Mouse (Mus musculus) neural tube, embryonic 13.5 days (tissue): ENCODE data around the gene Caskin1. TPM values are rescaled to one million over a fixed set of nuclear protein-coding genes. Genes with fewer than 3 reads are reported as not detected.
"Not testable (repeated sequence)": the region's sequence is repeated elsewhere in the genome, so short reads cannot be mapped to it uniquely, and the experiment has no call there.

Experiments used
- ATAC-seq: fragments of 200-750 bp; cut with Nextera tagmentation; 2 replicates; pipeline ENCODE4 v1.8.0; 2017; ENCODE audit warnings: low read depth, mild to moderate bottlenecking, moderate TSS enrichment, moderate library complexity
- H3K27ac ChIP-seq: fragments of 300-500 bp; sonication (generic); replicated peaks from 2 replicates; pipeline ENCODE4 v1.5.1; 2015; ENCODE audit warnings: moderate library complexity, mild to moderate bottlenecking, inconsistent platforms
- H3K27me3 ChIP-seq: fragments of 300-500 bp; sonication (generic); 2 replicates; pipeline ENCODE4 v1.6.1; 2015; ENCODE audit warnings: mild to moderate bottlenecking, inconsistent platforms
- H3K36me3 ChIP-seq: fragments of 300-500 bp; sonication (generic); 2 replicates; pipeline ENCODE4 v1.6.1; 2015; ENCODE audit warnings: mild to moderate bottlenecking, inconsistent platforms
- H3K4me1 ChIP-seq: fragments of 300-500 bp; sonication (generic); replicated peaks from 2 replicates; pipeline ENCODE4 v1.6.1; 2015; ENCODE audit warnings: inconsistent platforms
- H3K4me2 ChIP-seq: fragments of 300-500 bp; sonication (generic); 2 replicates; pipeline ENCODE4 v1.6.1; 2015; ENCODE audit warnings: inconsistent platforms, mild to moderate bottlenecking, moderate library complexity
- H3K4me3 ChIP-seq: fragments of 300-500 bp; sonication (generic); 2 replicates; pipeline ENCODE4 v1.5.1; 2015; ENCODE audit warnings: mild to moderate bottlenecking, inconsistent platforms
- H3K9ac ChIP-seq: fragments of 300-500 bp; sonication (generic); 2 replicates; pipeline ENCODE4 v1.6.1; 2015; ENCODE audit warnings: moderate library complexity, mild to moderate bottlenecking, inconsistent platforms
- H3K9me3 ChIP-seq: fragments of 300-500 bp; sonication (generic); 2 replicates; pipeline ENCODE4 v1.6.1; 2016; ENCODE audit warnings: inconsistent platforms
- WGBS: fragments of 180-500 bp; shearing (Covaris S2); methylation state at CpG from one replicate; pipeline ENCODE4 v1.1.7; 2015; 5-methylcytosine and 5-hydroxymethylcytosine counted together
- polyA plus RNA-seq: library from polyadenylated mRNA; unstranded; fragments of >200 nt; fragmentation: Nextera tagmentation; extraction: Ambion mirVana; gene quantifications from 2 replicates; pipeline ENCODE4 v1.2.1, GENCODE M21; 2015

Gene Caskin1
- polyA plus RNA-seq, 1 experiment from 2014 or later, result 35.3 TPM

- peak overlapping the region; percentile 87 for H3K4me2 ChIP-seq
- not testable (repeated sequence) for H3K36me3 ChIP-seq, H3K9ac ChIP-seq, H3K27ac ChIP-seq, H3K9me3 ChIP-seq, H3K27me3 ChIP-seq
- WGBS, result 55% methylated on average over 10 of the region's 10 CpGs
- peak overlapping the region; percentile 91 for H3K4me3 ChIP-seq
- peaks cover 27% of the 10 kb centered on the region for H3K4me1 ChIP-seq
- ATAC-seq, result peak; percentile 40
Observed at GRCm38 (mm10) chr17:24455523-24456206, 32.7 kb upstream of the Caskin1 start.

GRCm38 (mm10) chr17:24461580-24461979, 26.8 kb upstream of the Caskin1 start:
- 76% methylated on average over 2 of the region's 2 CpGs for WGBS
- H3K4me1 ChIP-seq, result no peaks in the 10 kb centered on the region
- no peak overlapping the region for H3K4me2 ChIP-seq
- H3K36me3 ChIP-seq, result no peaks in the 10 kb centered on the region
- ATAC-seq, result no peak
- no peaks in the 10 kb centered on the region for H3K27me3 ChIP-seq
- H3K9ac ChIP-seq, result no peak overlapping the region
- no peaks in the 10 kb centered on the region for H3K9me3 ChIP-seq
- no peak overlapping the region for H3K4me3 ChIP-seq
- H3K27ac ChIP-seq, result no peak overlapping the region

- 82% methylated on average over 1 of the region's 1 CpGs for WGBS
- no peak overlapping the region for H3K4me2 ChIP-seq
- ATAC-seq, result no peak
Observed at GRCm38 (mm10) chr17:24462932-24463331, 25.5 kb upstream of the Caskin1 start.

GRCm38 (mm10) chr17:24463374-24464133, 24.8 kb upstream of the Caskin1 start:
- Histone ChIP-seq H3K4me2 (no peak overlapping the region), H3K9me3 (no peaks in the 10 kb centered on the region), H3K27me3 (no peaks in the 10 kb centered on the region), H3K4me3 (no peak overlapping the region), H3K36me3 (no peaks in the 10 kb centered on the region), H3K27ac (no peak overlapping the region), H3K4me1 (no peaks in the 10 kb centered on the region), H3K9ac (no peak overlapping the region)
- 56% methylated on average over 6 of the region's 6 CpGs for WGBS
- ATAC-seq, result no peak

More at GRCm38 (mm10) chr17:24462932-24463331, 25.5 kb upstream of the Caskin1 start:
- Histone ChIP-seq H3K27me3 (no peaks in the 10 kb centered on the region), H3K9me3 (no peaks in the 10 kb centered on the region), H3K4me3 (no peak overlapping the region), H3K36me3 (no peaks in the 10 kb centered on the region), H3K27ac (no peak overlapping the region), H3K4me1 (no peaks in the 10 kb centered on the region), H3K9ac (no peak overlapping the region)

- no peak overlapping the region for H3K9ac ChIP-seq
- H3K4me3 ChIP-seq, result no peak overlapping the region
- no peak overlapping the region for H3K27ac ChIP-seq
- 85% methylated on average over 5 of the region's 5 CpGs for WGBS
- no peak for ATAC-seq
- peaks cover 9% of the 10 kb centered on the region for H3K36me3 ChIP-seq
- H3K27me3 ChIP-seq, result no peaks in the 10 kb centered on the region
- peaks cover 35% of the 10 kb centered on the region for H3K4me1 ChIP-seq
- no peak overlapping the region for H3K4me2 ChIP-seq
- no peaks in the 10 kb centered on the region for H3K9me3 ChIP-seq
Observed at GRCm38 (mm10) chr17:24468636-24469246, 19.7 kb upstream of the Caskin1 start.

- no peaks in the 10 kb centered on the region for H3K9me3 ChIP-seq
- peak overlapping the region; percentile 100 for H3K4me2 ChIP-seq
- WGBS, result 18% methylated on average over 7 of the region's 7 CpGs
- peak overlapping the region; percentile 73 for H3K9ac ChIP-seq
- peaks cover 42% of the 10 kb centered on the region for H3K4me1 ChIP-seq
- peak overlapping the region; percentile 91 for H3K4me3 ChIP-seq
- no peak for ATAC-seq
- H3K27ac ChIP-seq, result peak overlapping the region; percentile 91
- peaks cover 16% of the 10 kb centered on the region for H3K36me3 ChIP-seq
- H3K27me3 ChIP-seq, result no peaks in the 10 kb centered on the region
Observed at GRCm38 (mm10) chr17:24469336-24469909, 19.0 kb upstream of the Caskin1 start.

- Histone ChIP-seq H3K4me2 (peak within 1 kb of the TSS; percentile 100), H3K27ac (peak within 1 kb of the TSS; percentile 91), H3K4me1 (peaks cover 48% of the 10 kb centered on the region), H3K36me3 (peaks cover 23% of the 10 kb centered on the region), H3K9me3 (no peaks in the 10 kb centered on the region), H3K4me3 (peak within 1 kb of the TSS; percentile 91), H3K27me3 (no peaks in the 10 kb centered on the region), H3K9ac (peak within 1 kb of the TSS; percentile 90)
- under 1% methylated on average over 75 of the region's 75 CpGs for WGBS
- peak; percentile 98 for ATAC-seq
Observed at GRCm38 (mm10) chr17:24469910-24470602, 18.3 kb upstream of the Caskin1 start, which contains the start of the genes E4f1 and Pgp. Gene E4f1 (minus strand): TSS chr17:24470313. Gene Pgp (plus strand): TSS chr17:24470392.

GRCm38 (mm10) chr17:24470701-24471527, 17.5 kb upstream of the Caskin1 start:
- no peaks in the 10 kb centered on the region for H3K27me3 ChIP-seq
- no peaks in the 10 kb centered on the region for H3K9me3 ChIP-seq
- WGBS, result 1% methylated on average over 66 of the region's 68 CpGs
- peak overlapping the region; percentile 100 for H3K4me2 ChIP-seq
- H3K9ac ChIP-seq, result peak overlapping the region; percentile 90
- H3K4me3 ChIP-seq, result peak overlapping the region; percentile 91
- peak; percentile 44 for ATAC-seq
- H3K36me3 ChIP-seq, result peaks cover 31% of the 10 kb centered on the region
- peak overlapping the region; percentile 91 for H3K27ac ChIP-seq
- peaks cover 49% of the 10 kb centered on the region for H3K4me1 ChIP-seq

GRCm38 (mm10) chr17:24472512-24472911, 15.9 kb upstream of the Caskin1 start:
- Histone ChIP-seq H3K27ac (no peak overlapping the region), H3K4me2 (peak overlapping the region; percentile 100), H3K4me3 (peak overlapping the region; percentile 91), H3K9ac (peak overlapping the region; percentile 90), H3K27me3 (no peaks in the 10 kb centered on the region), H3K4me1 (peaks cover 53% of the 10 kb centered on the region), H3K9me3 (no peaks in the 10 kb centered on the region), H3K36me3 (peaks cover 47% of the 10 kb centered on the region)
- no peak for ATAC-seq
- 73% methylated on average over 4 of the region's 4 CpGs for WGBS

GRCm38 (mm10) chr17:24473612-24474275, 14.7 kb upstream of the Caskin1 start, which contains the start of gene Bricd5:
Gene Bricd5 (plus strand): TSS chr17:24473884.
- peaks cover 47% of the 10 kb centered on the region for H3K36me3 ChIP-seq
- H3K9me3 ChIP-seq, result no peaks in the 10 kb centered on the region
- H3K27me3 ChIP-seq, result no peaks in the 10 kb centered on the region
- H3K27ac ChIP-seq, result 0 out of 2 replicates have a peak within 1 kb of the TSS, but pooled peaks have one; percentile 28
- H3K4me3 ChIP-seq, result no peak within 1 kb of the TSS
- H3K9ac ChIP-seq, result peak within 1 kb of the TSS; percentile 90
- H3K4me2 ChIP-seq, result peak within 1 kb of the TSS; percentile 100
- 80% methylated on average over 6 of the region's 6 CpGs for WGBS
- peaks cover 62% of the 10 kb centered on the region for H3K4me1 ChIP-seq
- no peak for ATAC-seq
